Mouse (Mus musculus): ENCODE measurements around the gene Smim24.

- no peak for TF ChIP-seq POLR2A (IDR thresholded peaks at IDR 0.05; ENCODE audit: extremely low read depth, insufficient read depth, low read length)
- no peak for TF ChIP-seq CTCF (IDR thresholded peaks at IDR 0.05; ENCODE audit: low read depth, low read length)
Observed at GRCm38 (mm10) chr10:81379809-81380378, 13.0 kb upstream of the Smim24 start.
